Mouse (Mus musculus): ENCODE results near the gene Akap10. TPM values are rescaled to one million over a fixed set of nuclear protein-coding genes. Genes with fewer than 3 reads are reported as not detected.

Gene Akap10
- polyA plus RNA-seq, 1 experiment from 2014 or later, result 22.7 TPM

Other genes starting within 250 kb of the Akap10 start
- 2.2 and 2.6 TPM in 2 replicates for gene Fam83g, start 246.2 kb downstream of the Akap10 start, polyA plus RNA-seq (2016; fragmentation: Nextera tagmentation; extraction: Ambion mirVana)
- gene Slc5a10, start 209.4 kb downstream of the Akap10 start, polyA plus RNA-seq (2016; fragmentation: Nextera tagmentation; extraction: Ambion mirVana), result 0.14 TPM in 2 replicates
- 30.1 and 34.0 TPM in 2 replicates for gene Prpsap2, start 168.2 kb downstream of the Akap10 start, polyA plus RNA-seq (2016; fragmentation: Nextera tagmentation; extraction: Ambion mirVana)
- gene Ulk2, start 75.2 kb downstream of the Akap10 start, polyA plus RNA-seq (2016; fragmentation: Nextera tagmentation; extraction: Ambion mirVana), result 19.7 and 21.5 TPM in 2 replicates
- 13.8 and 16.4 TPM in 2 replicates for gene Specc1, start 26.5 kb upstream of the Akap10 start, polyA plus RNA-seq (2016; fragmentation: Nextera tagmentation; extraction: Ambion mirVana)